Mouse (Mus musculus): ENCODE measurements at regions not wholly inside any gene's neighbourhood (a gene's known extent, or its start where the extent isn't known, plus 50 kb on each side); places are given as distances from the start of the nearest gene placed in this dataset.

DNA sequence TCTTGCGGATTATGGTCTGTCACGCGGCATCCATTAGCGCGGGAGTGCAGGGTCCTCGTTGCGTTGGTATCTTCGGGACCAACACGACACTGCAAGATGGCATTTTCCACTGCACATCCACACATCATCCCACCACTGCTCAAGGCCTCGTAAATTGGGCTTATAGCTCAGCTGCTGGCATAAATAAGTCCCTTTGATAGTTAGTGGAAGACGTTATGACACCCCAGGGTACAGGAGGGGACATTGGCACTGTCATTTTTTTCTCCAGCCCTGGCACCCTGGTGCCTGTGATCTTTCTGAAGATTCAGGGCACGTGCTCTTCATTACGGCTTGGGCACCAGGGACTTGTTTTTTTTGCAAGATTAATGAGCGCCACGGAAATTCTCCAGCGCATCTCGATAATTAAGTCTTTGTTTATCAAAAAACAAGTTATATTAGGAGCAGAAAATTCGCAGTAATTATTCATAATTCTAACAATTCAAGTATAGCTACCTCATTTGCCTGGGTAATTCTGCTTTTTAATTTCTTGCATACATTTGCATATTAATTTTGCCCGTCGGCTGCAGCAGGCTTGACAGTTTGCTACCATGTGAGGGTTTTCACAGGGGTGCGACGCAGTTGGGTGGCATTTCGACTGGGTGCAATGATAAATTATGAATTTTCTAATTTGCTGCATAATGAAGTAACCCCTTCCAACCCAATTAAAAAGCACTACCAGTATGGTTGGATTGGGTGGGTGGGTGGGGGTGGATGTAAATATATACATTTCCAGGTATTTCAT lies 119.1 kb downstream of the Vrk1 start:
- no peak for DNase-seq (ENCODE audit: low spot score in 2 of 2)

DNA sequence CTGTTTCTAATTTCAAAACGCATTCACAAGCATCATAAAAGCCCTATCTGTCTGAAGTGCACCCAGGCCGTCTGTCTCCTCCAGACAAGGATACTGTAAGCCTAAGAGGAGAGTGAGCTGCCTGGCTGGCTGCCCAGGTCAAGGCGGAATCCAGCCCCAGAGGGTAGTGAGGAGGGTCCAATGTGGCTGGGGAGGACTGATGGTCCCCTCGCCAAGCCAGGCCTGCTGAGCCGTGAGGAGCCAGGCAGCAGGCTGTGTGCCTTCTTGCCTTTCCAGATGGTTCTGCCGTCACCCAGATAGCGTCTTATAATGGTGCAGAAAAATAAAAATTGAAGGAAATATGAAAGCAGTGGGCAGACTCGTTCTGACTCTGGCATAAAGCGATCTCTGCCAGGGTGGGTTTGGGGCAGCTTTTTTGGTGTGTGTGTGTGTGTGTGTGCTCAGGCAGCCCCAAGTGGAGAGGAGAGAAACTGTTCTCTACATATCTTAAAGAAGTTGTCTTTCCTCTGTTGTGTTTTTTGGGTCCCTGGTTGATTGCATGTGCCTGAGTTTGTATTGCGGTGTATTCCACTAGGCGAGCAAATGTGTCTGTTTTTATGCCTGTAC lies 120.1 kb downstream of the Vrk1 start:
- DNase-seq (ENCODE audit: low spot score in 2 of 2): no peak

DNA sequence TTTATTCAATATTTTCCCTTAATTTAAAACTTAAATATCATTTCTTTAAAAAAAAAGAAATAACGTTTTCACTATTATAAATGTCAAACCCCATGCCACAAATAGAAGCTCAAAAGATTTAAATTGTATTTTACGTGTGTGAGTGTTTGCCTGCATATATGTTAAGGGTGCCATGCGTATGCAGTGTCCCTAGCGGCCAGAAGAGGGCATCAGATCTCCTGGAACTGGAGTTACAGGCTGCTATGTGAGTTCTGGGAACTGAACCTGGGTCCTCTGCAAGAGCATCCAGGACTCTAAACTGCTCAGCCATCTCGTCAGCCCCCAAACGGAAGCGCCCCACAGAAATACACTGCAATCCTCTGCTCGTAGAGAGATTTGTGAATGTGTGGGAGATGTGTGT lies 122.7 kb downstream of the Vrk1 start:
- DNase-seq (ENCODE audit: low spot score in 2 of 2): no peak

DNA sequence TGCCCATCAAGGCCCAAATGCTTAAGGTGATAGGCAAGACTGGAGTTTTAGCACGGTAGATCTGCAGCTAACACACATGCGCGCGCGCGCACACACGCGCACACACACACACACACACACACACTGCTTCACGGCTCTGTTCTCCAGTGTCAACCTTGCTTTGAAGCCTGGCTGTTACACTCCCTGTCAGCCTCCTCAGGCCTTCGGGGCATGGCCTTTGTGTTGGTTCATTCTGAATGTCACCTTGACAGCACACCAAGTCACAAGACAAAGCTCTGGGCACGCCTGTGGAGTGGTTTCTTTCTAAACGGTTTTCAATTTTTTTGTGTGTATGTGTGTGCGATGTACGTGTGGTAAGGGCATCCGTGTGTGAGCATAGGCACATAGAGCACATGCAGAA lies 128.4 kb downstream of the Vrk1 start:
- DNase-seq (ENCODE audit: low spot score in 2 of 2): no peak

DNA sequence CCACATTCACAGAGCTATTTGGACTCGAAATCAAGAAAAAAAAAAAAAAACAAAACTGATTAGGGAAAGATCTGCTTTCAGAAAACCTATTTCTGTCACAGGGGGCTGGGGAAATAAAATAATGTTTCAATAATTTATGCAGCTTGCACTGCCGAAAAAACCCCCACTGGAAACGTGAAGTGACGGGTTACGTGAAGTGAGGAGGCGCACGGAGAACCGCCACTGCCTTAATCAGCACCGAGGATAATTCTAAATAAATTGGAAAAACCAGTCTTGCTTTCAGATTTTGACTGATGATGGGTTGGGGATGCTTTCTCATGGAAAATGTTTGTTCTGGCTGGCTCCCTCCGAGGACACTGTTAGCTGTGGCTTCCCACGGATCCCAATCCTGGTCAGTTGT lies 129.5 kb downstream of the Vrk1 start:
- no peak for DNase-seq (ENCODE audit: low spot score in 2 of 2)

DNA sequence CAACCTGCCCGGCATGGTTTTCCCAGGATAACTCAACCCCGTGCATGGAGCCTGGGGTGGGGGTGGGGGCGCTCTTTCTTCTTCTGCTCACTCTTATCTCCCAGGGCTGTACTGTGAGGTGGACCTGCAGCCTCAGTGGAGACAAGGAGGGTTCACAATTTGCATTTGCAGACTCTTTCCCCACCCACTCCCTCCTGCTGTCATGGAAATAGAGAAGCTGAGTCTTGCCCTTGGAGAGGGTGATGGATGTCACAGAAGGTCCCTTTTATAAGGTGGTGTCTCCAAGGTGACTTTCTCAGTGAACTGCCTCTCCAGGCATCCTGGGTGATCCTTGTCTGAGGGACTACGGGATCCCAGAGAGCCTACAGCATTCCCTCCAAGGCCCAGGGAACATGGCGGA lies 129.9 kb downstream of the Vrk1 start:
- no peak for DNase-seq (ENCODE audit: low spot score in 2 of 2)

DNA sequence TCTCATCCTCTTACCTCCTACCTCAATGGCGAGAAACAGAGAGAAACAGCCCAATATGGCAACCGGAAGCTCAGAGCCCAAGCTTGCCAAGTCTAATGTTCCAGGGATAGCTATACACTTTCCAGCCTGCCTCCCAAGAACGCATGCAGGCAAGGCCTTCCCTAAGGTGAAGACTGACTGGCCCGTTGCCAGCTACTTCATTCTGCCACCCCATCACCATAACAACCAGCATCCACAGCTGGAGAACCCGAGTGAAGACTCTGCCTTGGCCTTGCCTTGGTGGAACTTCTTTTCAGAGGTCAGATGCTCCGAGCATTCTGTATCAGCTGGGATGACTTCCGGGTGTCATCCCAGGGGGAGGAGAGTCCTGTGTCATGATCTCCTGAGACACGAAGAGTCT lies 130.6 kb downstream of the Vrk1 start:
- no peak for DNase-seq (ENCODE audit: low spot score in 2 of 2)

DNA sequence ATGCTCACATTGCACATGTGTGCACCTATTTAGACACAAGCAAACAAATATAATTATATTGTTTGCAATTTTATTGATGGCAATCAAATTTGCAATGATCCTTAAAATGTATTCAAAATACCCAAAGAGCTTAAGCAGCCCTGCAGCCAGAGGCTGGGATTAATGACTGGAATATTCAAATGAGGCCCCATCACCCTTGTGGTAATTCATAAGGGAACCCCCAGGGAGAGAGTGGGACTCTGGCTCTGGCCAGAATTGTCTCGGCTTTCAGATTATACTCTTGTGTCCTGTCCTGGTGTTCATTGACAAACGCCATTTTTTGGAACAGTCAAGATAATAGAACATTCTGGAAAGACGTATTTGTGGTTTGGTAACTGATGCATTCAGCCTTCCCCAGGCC lies 133.5 kb downstream of the Vrk1 start:
- no peak for DNase-seq (ENCODE audit: low spot score in 2 of 2)

DNA sequence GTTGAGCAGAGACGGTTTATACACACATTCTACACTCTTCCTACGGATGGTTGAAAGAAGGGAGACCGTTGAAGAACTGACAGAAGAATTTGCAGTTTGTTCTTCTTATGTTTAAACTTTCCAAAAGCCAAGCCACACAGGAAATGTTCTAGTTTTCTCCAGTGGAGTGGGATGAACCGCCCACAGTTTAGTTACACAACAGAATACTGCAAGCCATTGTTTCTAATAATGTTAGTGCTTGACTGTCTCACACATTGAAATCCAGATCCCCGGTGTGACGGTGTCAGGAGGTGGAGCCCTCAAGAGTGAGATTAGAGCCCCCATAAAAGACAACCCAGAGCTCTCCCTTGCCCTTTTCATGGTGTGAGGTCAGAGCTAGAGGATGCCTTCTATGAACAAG lies 146.8 kb downstream of the Vrk1 start:
- DNase-seq (ENCODE audit: low spot score in 2 of 2): no peak

DNA sequence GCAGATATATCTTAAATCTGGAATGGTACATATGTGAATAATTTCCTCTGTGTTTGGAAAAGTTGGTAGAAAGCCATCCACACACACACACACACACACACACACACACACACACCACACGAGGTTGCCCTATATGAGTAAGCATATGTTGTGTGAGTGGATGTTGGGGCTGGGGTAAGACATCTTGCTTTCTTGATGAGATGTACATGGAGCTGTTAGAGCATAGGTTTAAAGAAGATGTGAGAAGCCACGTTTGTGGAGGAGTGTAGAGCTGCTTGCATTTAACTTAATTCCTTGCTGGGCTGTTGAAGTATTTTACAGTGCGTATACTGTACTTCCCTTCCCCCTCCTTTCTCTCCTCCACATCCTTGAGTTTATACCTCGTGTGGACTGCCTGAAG lies 147.8 kb downstream of the Vrk1 start:
- no peak for DNase-seq (ENCODE audit: low spot score in 2 of 2)

DNA sequence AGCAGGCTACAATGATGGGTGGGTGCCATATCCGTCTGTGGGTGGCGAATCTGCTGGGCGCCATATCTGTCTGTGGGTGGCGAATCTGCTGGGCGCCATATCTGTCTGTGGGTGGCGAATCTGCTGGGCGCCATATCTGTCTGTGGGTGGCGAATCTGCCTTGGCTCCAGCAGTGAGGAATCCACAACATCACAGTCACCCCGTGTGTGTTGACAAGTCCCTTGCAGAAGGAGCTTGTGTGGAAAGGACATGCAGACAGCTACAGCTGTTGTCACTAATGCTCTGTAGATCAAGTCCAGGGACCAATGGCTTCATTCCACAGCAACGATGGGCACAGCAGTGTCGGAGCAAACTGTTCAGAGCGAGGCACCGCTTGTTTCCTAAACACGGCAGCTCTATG lies 148.6 kb downstream of the Vrk1 start:
- DNase-seq (ENCODE audit: low spot score in 2 of 2): no peak

DNA sequence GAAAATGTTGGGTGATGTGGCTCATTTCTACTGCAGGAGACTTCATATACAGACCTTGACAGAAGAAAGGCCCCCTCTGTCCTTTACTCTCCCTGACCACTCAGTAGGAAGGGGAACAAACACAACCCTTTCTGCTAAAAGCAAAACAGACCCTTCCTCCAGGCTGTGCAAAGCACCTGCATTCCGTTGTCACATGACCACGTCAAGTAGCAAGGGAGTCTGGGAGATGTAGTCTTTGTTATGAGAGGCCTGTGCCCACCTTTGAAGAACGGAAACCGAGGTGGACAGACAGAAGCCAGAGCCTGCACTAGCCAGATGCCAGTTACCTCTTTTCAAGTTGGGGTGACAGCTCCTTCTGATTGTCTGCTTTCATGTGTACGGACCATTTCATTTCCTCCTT lies 161.3 kb downstream of the Vrk1 start:
- DNase-seq (ENCODE audit: low spot score in 2 of 2): no peak

DNA sequence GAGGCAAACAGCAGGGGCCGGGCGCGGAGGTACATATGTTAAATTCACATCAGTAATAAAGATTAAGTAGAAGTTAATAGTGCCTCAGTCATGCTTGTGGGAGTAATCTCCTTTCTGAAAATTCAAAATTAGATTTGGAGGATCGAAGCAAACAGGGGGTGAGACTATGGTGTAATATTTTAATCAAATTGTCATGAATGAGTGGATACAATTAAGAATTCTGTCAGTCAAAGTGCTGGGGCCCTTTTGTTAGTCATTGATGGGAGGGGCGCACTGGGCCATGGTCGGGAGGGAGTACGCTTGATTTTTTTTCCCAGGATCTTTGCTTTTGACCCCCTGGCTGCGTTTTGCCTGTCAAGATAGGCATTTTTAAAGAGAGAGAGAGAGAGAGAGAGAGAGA lies 163.2 kb downstream of the Vrk1 start:
- DNase-seq (ENCODE audit: low spot score in 2 of 2): no peak

DNA sequence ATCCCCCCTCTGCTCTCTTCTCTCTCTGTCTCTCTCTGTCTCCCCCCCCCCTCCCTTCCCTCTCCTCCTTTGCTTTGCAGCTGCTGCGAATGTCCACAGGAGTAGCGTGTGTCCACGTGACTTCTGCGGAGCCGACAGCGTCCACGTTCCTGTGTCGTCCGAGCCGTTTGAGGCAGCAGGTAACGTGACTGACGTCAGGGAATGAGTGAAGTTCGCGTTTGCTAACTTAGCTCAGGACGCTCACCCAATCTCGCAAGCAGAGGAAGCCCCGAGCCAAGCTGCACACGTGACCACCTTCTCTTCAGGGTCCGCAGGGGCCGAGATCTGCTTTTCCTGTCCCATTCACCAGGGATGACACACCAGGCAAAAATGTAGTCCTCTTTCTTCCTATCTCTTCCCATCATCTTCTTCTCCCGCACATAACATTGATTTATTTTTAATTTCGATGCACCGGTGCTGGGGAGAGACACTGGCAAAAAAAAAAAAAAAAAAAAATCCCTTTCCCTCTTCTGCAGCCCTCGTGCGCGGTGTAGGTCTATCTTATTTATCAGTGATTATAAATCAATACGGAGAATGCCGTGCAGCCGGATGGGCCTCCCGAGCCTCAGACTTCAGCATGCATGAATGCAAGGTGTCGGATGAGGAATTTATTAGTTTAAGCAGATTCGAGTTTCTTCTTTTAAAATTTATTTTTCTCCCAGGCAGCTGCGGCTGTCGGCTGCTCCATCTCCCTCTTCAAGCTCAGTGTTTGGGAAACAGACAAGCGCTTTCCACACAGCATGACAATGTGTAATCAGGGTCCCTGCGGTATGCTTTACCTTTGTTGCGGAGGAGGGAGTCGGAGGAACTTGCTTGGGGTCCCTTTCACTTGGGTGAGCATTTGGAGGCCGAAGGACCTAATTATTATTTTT lies 164.3 kb downstream of the Vrk1 start:
- no peak for DNase-seq (ENCODE audit: low spot score in 2 of 2)

DNA sequence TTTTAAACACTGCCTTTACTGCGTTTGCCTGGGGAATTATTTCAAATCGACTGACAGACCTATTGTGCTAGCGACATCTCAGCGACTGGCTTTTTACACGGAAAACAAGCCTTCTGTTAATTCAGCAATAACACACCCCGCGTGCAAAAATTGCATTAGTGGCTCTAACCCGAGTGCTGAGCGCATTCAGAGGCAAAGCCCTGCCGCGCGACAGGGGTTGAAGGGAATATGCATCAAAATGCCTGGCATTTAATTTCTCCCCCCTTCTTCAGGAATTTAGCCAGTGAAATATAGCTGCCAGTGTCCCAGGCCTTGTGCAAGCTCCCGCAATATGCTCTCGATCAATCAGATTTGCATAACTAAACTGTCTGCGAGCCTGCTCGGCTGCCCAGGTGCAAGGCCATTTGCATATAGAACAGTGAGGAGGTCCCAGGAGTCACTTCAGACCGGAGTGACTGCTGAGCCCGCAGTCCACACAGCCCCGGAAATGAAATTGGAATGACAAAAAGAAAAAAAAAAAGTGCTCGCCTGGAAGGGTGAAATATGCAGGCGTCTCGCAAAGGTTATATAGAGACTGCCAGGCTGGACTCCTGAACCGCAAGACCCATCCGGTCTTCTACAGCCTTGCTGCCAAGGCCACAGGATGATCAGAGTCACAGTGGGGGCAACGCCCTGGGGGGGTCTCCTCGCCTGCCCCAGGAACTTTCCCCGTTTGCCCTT lies 165.1 kb downstream of the Vrk1 start:
- no peak for DNase-seq (ENCODE audit: low spot score in 2 of 2)

DNA sequence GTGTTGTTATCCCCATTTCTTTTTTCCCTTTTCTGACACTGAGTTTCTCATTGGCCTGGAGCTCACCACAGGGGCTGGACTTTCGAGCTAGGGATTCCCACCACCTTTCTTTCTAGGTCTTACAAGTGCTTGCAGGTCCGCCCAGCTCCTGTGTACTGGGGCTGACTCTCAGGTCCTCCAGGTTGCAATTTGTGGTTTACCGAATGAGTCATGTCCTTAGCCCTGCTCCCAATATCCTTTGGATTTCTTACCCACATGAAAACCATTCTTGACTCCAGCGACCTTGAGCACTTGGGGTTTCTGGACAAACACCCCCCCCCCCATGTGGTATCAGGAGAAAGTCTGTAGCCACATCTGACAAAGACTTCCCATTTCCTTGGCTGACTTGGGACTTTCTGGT lies 167.3 kb downstream of the Vrk1 start:
- no peak for DNase-seq (ENCODE audit: low spot score in 2 of 2)

DNA sequence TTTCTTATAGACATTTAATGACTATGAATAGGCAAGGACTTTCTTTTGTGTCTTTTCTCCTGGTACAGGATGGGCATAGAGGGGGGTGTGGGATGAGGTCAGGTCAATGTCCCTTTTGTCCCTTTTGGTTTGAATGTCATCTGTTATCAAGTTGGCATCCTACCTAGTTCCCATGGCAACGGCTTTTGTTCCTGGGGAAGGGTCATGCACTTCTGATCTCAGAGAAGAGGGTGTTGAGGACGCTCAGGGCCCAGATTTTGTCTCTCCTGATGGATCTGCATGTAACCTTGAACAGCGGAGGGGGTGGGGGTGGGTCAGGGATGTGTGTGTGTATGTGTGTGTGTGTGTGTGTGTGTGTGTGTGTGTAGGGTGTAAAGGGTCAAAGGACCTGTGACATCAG lies 167.8 kb downstream of the Vrk1 start:
- DNase-seq (ENCODE audit: low spot score in 2 of 2): no peak

DNA sequence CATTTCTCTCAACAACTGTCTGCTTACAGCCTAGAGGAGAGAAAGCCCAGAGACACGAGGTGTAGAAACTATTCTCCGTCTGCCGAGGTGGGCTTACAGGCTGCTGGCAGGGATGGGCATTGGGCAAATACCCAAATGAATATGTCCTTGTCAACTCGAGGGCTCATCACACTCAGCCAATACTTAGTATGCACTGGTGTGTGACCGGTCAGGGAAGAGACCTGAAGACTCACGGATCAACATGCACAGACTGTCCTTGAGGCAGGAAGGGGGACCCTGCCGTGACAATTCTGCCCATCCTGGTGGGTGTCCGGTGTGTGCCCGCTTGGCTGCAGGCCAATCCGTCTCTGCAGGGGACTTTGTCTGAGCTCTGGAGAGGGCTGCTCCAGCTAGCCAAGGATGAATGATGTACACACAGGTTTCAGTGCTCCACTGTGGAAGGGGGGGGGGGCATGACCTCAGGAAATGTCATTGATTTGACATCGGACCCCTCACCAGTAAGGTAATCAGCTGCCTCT lies 168.7 kb downstream of the Vrk1 start:
- no peak for DNase-seq (ENCODE audit: low spot score in 2 of 2)

DNA sequence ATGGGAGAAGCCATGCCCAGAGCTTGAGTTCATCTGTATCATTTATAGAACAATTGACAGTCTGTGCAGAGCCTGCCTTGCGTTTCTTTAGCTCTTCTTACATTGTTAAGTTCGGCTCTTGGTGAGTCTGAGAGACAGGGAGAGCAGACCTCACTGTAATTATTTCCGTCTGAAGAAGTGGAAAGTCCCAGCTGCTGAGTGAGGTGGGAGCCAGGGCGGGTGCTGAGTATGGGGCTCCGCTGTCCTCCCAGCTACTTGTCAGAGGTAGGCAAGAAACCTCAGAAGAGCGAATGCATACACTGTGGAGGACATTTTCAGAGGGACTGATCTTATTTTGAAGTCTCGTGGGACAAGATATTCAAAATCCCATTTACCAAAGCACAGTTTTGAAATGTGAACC lies 172.9 kb downstream of the Vrk1 start:
- DNase-seq (ENCODE audit: low spot score in 2 of 2): no peak

DNA sequence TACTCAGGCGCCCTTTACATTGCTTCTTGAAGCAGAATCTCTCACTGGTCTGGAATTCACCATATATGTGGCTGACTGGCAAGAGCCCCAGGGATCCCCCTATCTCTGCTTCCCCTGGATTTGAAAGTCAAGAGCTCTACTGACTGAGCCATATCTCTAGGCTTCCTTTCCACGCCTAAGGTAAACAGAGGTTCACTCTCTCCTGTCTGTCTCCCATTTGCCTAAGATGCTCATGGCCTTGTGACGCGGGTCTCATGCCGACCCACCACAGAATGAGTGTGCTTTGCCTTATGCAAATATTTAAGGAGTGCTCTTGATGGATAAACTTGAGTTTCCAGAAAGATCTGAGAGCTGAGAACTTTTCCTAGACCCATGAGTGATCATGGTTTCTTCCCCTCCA lies 173.9 kb downstream of the Vrk1 start:
- DNase-seq (ENCODE audit: low spot score in 2 of 2): no peak

DNA sequence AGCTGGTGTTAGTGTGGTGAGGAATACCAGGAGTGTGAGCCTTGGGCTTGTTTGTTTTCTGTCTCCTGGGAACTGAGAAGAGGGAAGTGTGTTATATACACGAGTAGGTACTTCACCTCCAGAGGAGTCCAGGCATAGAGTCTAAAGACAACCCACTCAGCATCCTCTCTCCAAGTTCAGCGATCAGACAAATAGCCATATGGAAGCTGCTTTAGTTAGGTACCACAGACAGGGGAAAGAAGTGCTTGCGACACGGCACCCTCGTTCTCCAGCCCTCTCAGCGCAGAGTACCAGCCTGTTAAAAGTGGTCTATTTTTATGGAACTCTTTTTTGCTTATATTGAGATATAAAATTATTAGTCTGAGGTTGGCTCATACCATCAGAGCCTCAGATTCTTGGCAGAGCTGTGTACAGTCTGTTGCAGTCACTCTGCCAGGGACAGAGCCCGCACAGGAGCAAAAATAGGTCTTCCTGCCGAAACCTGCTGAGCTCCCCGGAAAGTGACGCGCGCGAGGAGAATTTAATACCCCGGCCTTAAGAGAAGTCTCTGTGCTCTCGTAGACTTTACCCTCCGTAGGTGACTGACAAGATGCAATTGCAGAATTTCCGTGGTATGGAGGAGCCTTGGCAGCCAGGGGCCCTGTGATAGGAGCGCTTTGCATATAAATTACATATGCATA lies 175.5 kb downstream of the Vrk1 start:
- DNase-seq (ENCODE audit: low spot score in 2 of 2): no peak

Measured in urinary bladder, postnatal 36 days (tissue).